Mouse (Mus musculus): ENCODE results near the gene Pus3. TPM values are rescaled to one million over a fixed set of nuclear protein-coding genes. Genes with fewer than 3 reads are reported as not detected.

Gene Pus3
- polyA plus RNA-seq, 1 experiment: 2.2 TPM

- no peaks in the 10 kb centered on the region; the same call in 1 of the 2 replicates for H3K4me1 ChIP-seq (ENCODE audit: control insufficient read depth, insufficient read depth, low read length)
- WGBS: 17% methylated on average over 7 of the region's 7 CpGs
- peak; percentile 52 for DNase-seq
- TF ChIP-seq POLR2A (IDR thresholded peaks at IDR 0.05; ENCODE audit: borderline replicate concordance, extremely low read depth, low read depth, low read length) (no peak), CTCF (IDR thresholded peaks at IDR 0.05; ENCODE audit: insufficient read depth, low read length) (peak; percentile 82)
- no peak overlapping the region for H3K4me3 ChIP-seq (replicated peaks; ENCODE audit: extremely low read depth, low read depth, low read length)
Measured at GRCm38 (mm10) chr9:35523941-35524411, 34.4 kb upstream of the Pus3 start.

DNA sequence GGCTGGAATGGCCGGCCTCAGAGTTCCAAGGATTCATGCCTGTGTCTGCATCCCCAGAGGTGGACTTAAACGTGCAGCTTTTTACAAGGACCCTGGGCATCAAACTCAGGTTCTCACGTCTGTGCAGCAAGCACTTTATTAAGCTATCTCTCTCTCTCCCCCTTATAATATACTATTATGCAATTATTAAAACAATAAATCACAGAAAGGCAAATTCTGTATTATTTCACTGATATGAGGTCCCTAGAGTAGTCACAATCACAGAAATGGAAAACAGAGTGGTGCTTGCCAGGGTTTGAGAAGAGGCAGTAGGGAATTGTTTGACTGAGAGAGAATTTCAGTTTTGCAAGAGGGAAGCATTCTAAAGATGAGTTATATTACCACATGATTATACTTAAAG, 29.3 kb upstream of the Pus3 start:
- Histone ChIP-seq H3K4me3 (replicated peaks; ENCODE audit: extremely low read depth, low read depth, low read length) (no peak overlapping the region), H3K4me1 (ENCODE audit: control insufficient read depth, insufficient read depth, low read length) (no peaks in the 10 kb centered on the region)
- DNase-seq: no peak
- 59% methylated on average over 3 of the region's 3 CpGs for WGBS
- no peak for TF ChIP-seq CTCF (IDR thresholded peaks at IDR 0.05; ENCODE audit: insufficient read depth, low read length)
- TF ChIP-seq POLR2A (IDR thresholded peaks at IDR 0.05; ENCODE audit: borderline replicate concordance, extremely low read depth, low read depth, low read length): no peak

GRCm38 (mm10) chr9:35529796-35530195, 28.6 kb upstream of the Pus3 start:
- no peak for TF ChIP-seq CTCF (IDR thresholded peaks at IDR 0.05; ENCODE audit: insufficient read depth, low read length)
- TF ChIP-seq POLR2A (IDR thresholded peaks at IDR 0.05; ENCODE audit: borderline replicate concordance, extremely low read depth, low read depth, low read length): no peak
- Histone ChIP-seq H3K4me3 (replicated peaks; ENCODE audit: extremely low read depth, low read depth, low read length) (no peak overlapping the region), H3K4me1 (ENCODE audit: control insufficient read depth, insufficient read depth, low read length) (no peaks in the 10 kb centered on the region)
- no peak for DNase-seq
- WGBS: 13% methylated on average over 1 of the region's 1 CpGs

GRCm38 (mm10) chr9:35533266-35533665, 25.1 kb upstream of the Pus3 start:
- Histone ChIP-seq H3K4me1 (ENCODE audit: control insufficient read depth, insufficient read depth, low read length) (no peaks in the 10 kb centered on the region), H3K4me3 (replicated peaks; ENCODE audit: extremely low read depth, low read depth, low read length) (no peak overlapping the region)
- DNase-seq: no peak
- 45% methylated on average over 9 of the region's 9 CpGs for WGBS
- TF ChIP-seq POLR2A (IDR thresholded peaks at IDR 0.05; ENCODE audit: borderline replicate concordance, extremely low read depth, low read depth, low read length): no peak
- no peak for TF ChIP-seq CTCF (IDR thresholded peaks at IDR 0.05; ENCODE audit: insufficient read depth, low read length)

DNA sequence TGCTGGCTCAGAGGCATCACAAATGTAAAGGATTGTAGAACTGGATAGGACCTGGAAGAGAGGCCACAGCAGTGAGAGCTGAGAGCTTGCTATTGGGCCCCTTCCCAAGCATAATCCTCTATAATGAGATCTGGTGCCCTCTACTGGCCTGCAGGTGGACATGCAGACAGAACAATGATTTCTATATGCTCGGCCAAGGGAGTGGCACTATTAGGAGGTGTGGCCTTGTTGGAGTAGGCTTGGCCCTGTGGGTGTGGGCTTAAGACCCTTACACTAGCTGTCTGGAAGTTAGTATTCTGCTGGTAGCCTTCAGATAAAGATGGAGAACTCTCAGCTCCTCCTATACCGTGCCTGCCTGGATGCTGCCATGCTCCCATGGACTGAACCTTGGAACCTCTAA, 23.3 kb upstream of the Pus3 start:
- WGBS: 11% methylated on average over 2 of the region's 2 CpGs
- TF ChIP-seq CTCF (IDR thresholded peaks at IDR 0.05; ENCODE audit: insufficient read depth, low read length) (peak; percentile 58), POLR2A (IDR thresholded peaks at IDR 0.05; ENCODE audit: borderline replicate concordance, extremely low read depth, low read depth, low read length) (no peak)
- H3K4me3 ChIP-seq (replicated peaks; ENCODE audit: extremely low read depth, low read depth, low read length): no peak overlapping the region
- DNase-seq: no peak
- H3K4me1 ChIP-seq (ENCODE audit: control insufficient read depth, insufficient read depth, low read length): no peaks in the 10 kb centered on the region

DNA sequence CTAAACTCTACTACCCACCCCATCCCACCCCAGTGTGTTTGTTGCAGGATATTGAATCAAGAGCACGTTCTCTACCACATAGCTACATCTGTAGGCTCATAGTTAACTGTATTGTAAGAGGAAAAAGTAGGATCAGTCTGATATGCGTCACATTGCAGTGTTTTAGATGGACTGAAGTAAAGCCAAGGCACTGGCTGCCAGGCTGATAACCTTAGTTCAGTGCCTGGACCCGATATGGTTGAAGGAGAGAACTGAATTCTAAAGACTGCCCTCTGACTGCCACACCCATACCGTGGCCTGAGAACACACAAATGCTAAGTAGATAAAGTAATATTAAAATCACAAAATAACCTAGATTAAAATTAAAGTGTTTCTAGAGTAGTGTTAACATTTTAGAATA, 22.5 kb upstream of the Pus3 start:
- Histone ChIP-seq H3K4me3 (replicated peaks; ENCODE audit: extremely low read depth, low read depth, low read length) (no peak overlapping the region), H3K4me1 (ENCODE audit: control insufficient read depth, insufficient read depth, low read length) (no peaks in the 10 kb centered on the region)
- 65% methylated on average over 4 of the region's 4 CpGs for WGBS
- TF ChIP-seq CTCF (IDR thresholded peaks at IDR 0.05; ENCODE audit: insufficient read depth, low read length) (no peak), POLR2A (IDR thresholded peaks at IDR 0.05; ENCODE audit: borderline replicate concordance, extremely low read depth, low read depth, low read length) (no peak)
- no peak for DNase-seq

- TF ChIP-seq POLR2A (IDR thresholded peaks at IDR 0.05; ENCODE audit: borderline replicate concordance, extremely low read depth, low read depth, low read length): no peak
- no peak for TF ChIP-seq CTCF (IDR thresholded peaks at IDR 0.05; ENCODE audit: insufficient read depth, low read length)
- H3K4me3 ChIP-seq (replicated peaks; ENCODE audit: extremely low read depth, low read depth, low read length): no peak overlapping the region
- no peak for DNase-seq
- H3K4me1 ChIP-seq (ENCODE audit: control insufficient read depth, insufficient read depth, low read length): no peaks in the 10 kb centered on the region
- WGBS: 64% methylated on average over 13 of the region's 13 CpGs
Measured at GRCm38 (mm10) chr9:35539001-35539750, 19.2 kb upstream of the Pus3 start.

GRCm38 (mm10) chr9:35541024-35541423, 17.4 kb upstream of the Pus3 start:
- no peak for DNase-seq
- 76% methylated on average over 5 of the region's 5 CpGs for WGBS
- H3K4me1 ChIP-seq (ENCODE audit: control insufficient read depth, insufficient read depth, low read length): no peaks in the 10 kb centered on the region
- H3K4me3 ChIP-seq (replicated peaks; ENCODE audit: extremely low read depth, low read depth, low read length): no peak overlapping the region
- TF ChIP-seq CTCF (IDR thresholded peaks at IDR 0.05; ENCODE audit: insufficient read depth, low read length): no peak
- TF ChIP-seq POLR2A (IDR thresholded peaks at IDR 0.05; ENCODE audit: borderline replicate concordance, extremely low read depth, low read depth, low read length): no peak

GRCm38 (mm10) chr9:35541488-35541887, 16.9 kb upstream of the Pus3 start:
- H3K4me3 ChIP-seq (replicated peaks; ENCODE audit: extremely low read depth, low read depth, low read length): no peak overlapping the region
- WGBS: 8% methylated on average over 6 of the region's 6 CpGs
- peak; percentile 69 for DNase-seq
- H3K4me1 ChIP-seq (ENCODE audit: control insufficient read depth, insufficient read depth, low read length): no peaks in the 10 kb centered on the region
- TF ChIP-seq POLR2A (IDR thresholded peaks at IDR 0.05; ENCODE audit: borderline replicate concordance, extremely low read depth, low read depth, low read length): no peak
- peak; percentile 64 for TF ChIP-seq CTCF (IDR thresholded peaks at IDR 0.05; ENCODE audit: insufficient read depth, low read length)

DNA sequence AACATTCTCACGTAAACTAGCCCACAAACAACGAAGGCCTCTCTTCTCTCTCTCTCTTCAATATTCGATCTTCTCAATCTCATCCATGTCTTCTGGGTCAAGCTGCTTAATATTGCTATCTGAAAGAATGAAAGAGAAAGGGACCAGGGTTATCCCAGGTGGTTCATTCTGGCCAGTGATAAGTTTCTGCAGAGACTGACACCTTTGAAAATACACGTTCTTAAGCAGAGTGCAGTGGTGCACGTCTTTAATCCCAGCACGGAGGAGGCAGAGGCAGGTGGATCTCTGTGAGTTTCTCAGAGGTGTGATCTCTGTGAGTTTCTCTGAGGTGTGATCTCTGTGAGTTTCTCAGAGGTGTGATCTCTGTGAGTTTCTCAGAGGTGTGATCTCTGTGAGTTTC, 16.5 kb upstream of the Pus3 start:
- DNase-seq: no peak
- WGBS: 63% methylated on average over 6 of the region's 6 CpGs
- Histone ChIP-seq H3K4me3 (replicated peaks; ENCODE audit: extremely low read depth, low read depth, low read length) (no peak overlapping the region), H3K4me1 (ENCODE audit: control insufficient read depth, insufficient read depth, low read length) (no peaks in the 10 kb centered on the region)
- TF ChIP-seq POLR2A (IDR thresholded peaks at IDR 0.05; ENCODE audit: borderline replicate concordance, extremely low read depth, low read depth, low read length) (no peak), CTCF (IDR thresholded peaks at IDR 0.05; ENCODE audit: insufficient read depth, low read length) (no peak)
